Mouse (Mus musculus): ENCODE measurements around the gene 4930451I11Rik.

4930451I11Rik gene

DNA sequence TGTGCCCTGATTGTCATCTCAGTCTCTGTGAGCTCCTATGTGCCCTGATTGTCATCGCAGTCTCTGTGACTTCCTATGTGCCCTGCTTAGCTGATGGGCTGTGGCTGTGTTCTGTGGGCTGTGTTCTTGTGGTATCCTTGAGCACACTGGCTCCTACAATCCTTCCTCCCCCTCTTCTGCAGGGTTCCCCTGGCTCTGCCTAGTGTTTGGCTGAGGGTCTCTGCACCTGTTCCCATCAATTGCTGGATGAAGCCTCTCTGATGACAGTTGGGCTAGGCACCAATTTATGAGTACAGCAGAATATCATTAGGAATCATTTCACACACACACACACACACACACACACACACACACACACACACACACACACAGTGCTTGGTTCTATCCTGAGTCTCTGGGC is 1.9 kb upstream of the 4930451I11Rik start:
- no peak for DNase-seq (ENCODE audit: low spot score)

DNA sequence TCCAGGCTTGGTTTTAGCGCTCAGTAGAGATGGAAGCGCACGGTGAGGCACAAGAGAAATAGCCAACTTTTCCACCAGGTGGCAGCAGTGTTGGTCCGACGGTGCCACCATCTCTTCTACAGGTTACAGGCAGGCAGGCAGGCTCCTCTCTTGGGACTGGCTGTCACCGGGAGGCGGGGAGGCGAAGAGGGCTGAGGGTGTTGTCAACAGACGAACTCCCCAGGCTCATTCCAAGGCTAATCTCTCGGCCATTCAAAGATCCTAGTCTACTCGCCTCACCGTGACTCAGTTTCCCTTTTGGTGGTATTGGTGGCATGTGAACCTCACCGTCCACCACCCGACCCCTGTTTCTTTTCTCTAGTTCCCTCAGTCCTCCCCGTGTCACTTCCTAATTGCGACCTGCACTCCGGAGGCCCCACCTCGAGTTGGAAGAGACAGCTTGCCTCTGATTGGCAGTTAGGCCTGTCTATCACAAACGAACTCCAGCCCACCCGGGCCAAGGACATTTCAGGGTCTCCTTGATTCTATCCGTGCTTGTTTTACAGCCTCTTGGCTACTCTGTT is 678 bp upstream of the 4930451I11Rik start:
- peak; percentile 83 for DNase-seq (ENCODE audit: low spot score)

DNA sequence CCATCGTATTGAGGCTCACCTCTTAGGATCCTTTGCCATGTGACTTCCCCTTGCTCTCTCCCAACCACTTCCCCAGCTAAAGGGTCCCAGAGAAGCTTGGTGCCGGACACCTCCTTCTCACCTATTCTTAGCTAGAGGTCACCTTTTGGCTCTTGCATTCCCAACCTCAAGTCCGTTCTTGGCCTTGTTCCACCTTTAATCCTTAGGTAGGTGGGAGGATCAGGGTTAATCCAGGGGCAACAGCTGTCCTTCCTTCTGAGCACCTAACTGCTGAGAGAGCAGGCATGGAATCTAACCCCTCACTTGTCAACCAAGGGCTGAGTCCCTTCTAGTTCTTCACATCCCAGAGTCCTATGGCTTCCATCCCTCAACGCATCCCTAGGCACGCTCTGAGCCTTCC is 5.5 kb downstream of the 4930451I11Rik start:
- DNase-seq (ENCODE audit: low spot score) = no peak

DNA sequence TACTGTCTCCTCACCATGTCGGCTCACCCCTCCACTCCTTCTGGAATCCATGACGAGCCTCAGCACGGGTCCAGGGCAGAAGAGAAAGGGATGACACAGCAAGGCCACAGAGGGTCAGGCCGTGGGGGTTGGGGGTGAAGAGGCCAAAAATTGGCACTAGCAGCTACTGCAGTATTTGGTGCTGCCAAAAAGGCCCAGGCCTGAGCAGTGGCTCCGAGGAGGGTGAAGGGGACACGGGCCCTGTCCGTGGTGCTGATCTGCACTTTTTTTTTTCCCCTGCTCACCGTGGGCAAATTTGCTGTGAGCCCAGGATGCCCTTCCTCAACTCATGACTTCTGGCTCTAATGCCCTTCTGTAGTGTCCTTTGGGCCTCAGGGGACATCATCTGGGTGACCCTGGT is 6.0 kb downstream of the 4930451I11Rik start:
- no peak for DNase-seq (ENCODE audit: low spot score)

DNA sequence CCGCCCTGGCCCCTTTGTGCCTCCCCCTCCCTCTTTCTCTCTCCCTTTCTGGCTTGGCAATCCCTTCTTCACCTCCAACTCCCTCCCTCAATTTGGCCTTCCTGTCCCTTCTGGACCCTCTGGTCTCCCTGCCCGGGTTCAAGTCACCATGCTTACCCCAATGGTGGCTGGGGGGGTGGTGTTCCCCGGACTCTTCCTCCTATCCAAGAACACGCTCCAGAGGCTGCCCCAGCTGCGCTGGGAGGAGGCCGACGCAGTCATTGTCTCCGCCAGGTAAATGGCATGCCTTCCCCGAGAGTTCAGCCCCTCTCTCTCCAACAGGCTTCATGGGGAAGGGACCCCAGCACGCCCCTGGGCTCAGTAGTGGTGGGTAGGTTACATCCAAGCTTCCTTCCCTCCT is 7.5 kb downstream of the 4930451I11Rik start:
- no peak for DNase-seq (ENCODE audit: low spot score)

DNA sequence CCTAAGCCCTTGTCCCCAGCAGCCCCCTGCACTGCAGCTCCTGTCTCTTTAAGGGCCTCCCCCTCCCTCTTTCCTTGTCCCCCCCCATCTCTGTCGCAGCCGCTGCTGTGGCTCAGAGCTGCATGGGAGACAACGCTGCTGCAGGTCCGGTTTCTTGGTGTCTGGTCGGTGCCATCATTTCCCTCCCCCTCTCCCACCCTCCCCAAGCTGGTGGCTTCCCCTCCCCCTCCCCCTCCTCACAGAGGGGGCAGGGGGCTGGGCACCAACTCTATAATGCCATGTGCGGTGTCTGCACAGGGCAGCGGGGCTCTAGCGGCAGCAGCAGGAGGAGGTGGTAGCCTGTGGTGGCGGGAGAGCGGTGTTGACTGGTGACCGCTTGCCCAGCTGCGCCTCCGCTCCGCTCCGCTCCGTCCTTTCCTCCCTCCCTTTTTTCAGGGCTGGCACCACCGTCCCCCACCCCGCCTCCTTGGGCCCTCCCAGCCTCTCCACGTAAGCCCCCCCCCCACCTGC is 8.2 kb downstream of the 4930451I11Rik start:
- no peak for DNase-seq (ENCODE audit: low spot score)

DNA sequence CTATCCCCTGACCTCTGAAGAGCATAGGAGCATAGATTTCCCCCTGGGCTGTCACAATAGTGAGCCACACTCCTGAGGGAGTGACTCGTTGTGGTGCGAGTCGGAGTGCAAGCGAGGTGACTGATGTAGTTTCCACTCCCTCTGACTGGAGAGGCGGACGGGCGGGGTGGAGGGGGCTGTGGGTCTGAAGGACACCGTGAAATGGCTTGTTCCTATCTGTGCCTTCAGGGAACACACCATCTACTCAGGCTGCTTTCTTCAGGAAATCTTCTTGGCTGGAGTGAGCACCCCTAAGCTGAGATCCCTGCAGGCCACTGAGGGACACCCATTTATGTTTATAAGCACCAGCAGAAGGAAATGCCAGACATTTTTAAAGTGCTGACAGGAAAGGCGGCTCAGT is 8.7 kb downstream of the 4930451I11Rik start:
- DNase-seq (ENCODE audit: low spot score) = no peak

DNA sequence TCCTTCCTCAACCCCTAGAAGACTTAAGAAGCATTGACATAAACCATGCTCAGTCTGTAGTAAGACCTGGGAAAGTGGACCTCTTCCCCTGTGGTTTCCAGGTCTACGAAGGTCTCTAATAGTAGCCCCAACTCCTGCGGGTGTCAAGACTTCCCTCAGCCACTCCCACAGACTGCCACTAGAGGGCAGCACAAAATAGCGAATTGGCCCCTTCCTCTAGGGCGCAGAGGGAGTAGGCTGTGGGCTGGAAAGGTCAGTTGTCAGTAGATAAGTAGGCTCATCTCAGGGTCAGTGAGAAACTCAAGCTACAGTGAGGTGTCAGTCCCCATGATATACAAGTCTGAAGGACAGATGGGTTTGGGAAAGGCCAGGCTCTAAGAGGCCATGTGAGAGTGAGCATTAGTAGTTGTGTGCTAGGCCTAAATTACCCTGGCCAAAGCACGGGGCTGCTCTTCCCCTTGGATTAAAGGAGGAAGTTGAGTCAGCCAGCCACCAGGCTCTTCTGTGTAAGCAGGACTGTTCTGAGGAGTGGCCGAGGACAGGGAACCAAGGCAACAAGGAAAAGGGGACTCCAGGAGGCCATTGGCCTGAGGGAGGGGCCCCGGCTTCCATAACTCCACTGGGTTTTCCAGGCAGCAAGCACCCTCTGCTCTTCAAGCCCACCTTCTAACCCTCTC is 9.5 kb downstream of the 4930451I11Rik start:
- DNase-seq (ENCODE audit: low spot score) = peak; percentile 82

DNA sequence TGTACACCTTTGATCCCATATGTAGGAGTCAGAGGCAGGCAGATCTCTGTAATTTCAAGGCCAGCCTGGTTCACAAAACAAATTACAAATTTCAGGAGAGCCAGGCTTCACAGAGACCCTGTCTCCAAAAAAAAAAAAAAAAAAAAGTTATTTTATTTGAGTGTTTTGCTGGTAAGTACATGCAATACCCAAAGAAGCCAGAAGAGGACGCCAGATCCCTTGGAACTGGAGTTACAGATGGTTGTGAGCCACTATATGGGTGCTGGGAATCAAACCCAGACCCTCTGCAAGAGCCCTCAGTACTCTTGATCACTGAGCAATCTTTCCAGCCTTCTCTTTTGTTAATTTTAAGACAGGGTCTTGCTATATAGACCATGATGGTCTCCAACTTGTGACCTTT is 12.6 kb downstream of the 4930451I11Rik start:
- no peak for DNase-seq (ENCODE audit: low spot score)

DNA sequence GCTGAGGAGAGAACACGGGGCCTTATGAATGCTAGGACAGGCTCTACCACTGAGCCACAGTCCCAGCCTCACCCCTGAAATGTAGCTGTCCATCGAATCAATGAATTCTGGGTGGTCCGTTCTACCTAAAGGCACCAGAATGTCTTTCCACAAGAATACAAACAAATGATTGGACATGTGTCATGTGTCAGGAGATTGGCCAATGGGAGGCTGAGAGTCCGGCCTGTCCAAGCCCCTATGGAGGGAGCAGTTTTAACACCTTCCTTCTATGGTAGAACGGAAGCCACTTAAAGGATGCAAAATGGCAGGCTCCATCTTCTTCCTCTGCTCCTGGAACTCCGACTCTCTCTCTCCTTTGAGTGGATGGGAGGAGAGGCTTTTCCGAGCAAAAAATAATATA is 13.8 kb downstream of the 4930451I11Rik start:
- no peak for DNase-seq (ENCODE audit: low spot score)

DNA sequence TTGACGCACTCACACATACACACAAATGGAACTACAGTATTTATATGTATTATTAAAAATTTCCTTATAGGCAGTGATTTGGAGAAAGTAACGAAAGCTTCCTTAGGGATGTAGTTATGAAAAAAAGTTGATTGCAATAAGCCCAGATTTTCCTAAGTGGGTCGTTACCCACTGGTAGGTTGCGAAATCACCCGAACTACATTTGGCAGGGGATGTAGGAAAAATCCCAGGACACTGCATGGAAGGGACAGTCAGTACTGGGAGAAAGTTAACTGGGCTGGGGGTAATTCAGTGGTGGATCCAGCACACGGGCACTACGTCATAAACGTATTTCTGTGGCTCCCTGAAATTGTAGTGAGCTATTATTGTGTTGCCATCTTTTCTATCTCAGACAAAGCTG is 14.9 kb downstream of the 4930451I11Rik start:
- no peak for DNase-seq (ENCODE audit: low spot score)

DNA sequence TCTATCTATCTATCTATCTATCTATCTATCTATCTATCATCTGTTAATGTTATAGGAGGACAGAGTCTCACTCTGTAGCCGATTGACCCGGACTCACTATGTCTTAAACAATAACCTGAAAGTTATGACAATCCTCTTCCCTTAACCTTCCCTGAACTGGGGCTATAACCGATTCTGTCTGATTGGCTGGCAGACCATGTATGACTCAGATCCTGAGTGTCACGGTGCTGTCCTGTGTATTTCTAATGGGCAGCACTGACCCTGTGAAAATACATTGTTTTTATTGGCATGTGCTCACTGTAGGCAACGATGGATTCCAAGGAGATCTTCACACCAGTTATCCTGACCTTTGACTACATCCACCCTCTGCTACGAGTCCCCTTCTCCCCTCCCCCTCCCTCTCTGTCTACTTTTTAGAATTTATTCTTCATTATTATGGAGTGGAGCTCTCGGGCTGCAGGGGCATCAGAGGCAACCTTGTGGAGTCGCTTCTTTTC is 15.7 kb downstream of the 4930451I11Rik start:
- no peak for DNase-seq (ENCODE audit: low spot score)

DNA sequence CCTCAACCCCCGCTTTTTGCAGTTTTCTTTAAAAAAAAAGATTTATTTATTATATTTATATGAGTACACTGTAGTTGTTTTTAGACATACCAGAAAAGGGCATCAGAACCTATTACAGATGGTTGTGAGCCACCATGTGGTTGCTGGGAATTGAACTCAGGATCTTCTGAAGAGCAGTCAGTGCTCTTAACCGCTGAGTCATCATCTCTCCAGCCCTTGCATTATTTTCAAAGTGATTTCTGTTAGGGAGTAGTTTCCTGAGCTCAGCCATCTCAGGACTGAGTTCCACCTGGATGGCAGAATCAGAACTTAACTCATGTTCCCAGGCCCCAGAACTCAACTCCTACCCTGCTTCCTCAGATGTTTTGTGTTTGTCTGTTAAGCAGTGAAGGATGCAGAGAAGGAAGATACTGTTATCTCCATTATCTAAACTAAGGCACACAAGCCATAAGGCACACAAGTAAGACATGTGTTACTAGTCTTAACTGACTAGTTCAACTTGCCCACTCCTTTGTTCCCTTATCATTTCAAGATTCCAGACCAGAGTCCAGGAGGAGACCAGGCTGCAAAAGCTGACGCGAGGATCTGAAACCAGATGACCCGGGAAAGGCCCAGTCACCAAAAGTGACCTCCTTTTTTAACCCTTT is 21.6 kb downstream of the 4930451I11Rik start:
- no peak for DNase-seq (ENCODE audit: low spot score)

DNA sequence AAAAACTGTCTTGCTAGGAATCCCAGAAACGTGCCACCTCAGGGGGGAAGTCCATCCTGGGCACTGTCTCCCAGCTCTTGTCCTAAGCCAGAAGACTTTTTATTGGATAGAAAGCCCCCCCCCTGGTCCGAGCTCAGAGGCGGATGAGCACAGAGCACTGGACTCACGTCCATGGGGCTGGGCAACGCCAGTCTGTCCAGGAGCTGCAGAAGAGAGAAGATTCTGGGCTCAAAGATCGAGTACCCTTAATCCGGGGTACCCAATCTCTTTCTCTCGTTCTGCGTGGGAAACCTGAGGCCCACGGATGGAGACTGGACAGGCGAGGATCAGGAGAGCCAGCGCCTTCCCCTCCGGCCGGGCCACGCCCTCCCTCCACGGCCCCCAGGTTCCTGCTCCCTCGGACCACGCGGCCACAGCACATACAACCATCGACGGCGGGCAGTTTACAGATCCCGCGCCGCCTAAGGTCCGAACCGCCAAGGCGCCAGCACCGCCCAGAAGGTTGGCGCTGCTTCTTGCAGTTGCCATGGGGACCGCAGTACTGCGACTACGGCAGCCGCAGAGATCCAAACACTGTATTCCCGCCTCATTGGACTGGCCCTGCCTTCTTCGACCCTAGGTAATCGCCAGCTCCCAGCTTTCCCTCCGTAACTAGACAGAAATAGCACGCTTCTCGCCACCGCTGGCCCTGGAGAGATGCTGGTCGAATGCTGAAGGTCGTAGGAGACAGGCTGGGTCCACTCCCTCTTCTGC is 22.6 kb downstream of the 4930451I11Rik start:
- peak; percentile 88 for DNase-seq (ENCODE audit: low spot score)

DNA sequence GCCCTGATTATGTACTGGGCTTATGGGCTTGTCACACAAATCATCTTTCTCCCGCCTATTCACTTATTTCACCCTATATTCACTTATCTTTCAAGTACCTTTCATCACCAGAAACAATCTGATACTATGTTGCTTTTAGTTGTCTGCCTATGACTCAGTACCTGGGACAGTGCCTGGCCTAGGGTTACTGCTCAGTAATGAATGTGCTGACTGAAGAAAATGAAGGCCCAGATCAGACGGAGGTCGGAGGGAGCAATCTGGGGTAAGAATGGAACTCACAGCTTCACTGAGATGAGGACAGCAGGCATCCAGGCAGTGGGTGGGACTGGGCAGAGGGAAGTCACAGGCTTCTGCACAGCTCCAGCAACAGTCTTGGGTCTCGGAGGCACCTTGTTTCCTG is 24.0 kb downstream of the 4930451I11Rik start:
- no peak for DNase-seq (ENCODE audit: low spot score)

DNA sequence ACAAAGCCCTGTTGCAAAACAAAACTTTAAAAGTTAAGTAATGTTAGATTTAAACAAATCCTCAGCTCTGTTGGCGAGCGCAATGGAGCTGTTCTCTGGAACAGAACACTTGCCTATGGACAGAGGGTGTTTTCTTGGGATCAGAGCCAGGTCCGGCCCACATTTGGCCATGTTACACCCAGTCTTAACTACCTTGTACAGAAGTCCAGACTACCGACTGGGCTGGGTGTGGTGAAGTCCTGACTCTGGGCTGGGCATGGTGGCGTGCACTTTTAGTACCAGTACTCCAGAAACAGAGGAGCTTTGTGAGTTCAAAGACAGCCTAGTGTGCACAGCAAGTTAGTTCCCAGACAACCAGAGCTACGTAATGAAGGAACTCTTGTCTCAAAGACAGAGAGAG is 24.5 kb downstream of the 4930451I11Rik start:
- DNase-seq (ENCODE audit: low spot score) = no peak

DNA sequence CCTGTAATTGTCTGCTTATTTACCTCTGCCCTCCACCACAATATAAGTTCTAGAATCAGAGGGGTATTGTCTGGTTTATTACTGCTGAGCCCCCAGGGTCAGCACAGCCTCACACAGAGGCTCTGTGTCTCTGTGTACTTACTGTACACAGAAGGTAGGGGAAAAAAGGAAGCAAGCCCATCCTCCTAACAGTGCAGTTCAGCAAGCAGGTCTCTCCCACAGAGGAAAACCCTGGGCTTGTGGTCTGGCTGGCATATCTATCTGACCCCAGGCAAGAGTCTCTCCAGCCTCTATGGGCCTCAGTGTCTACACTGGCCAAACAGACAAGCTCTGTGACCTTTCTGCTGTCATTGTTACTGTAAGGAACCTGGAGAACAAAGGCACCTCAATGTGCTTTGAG is 27.7 kb downstream of the 4930451I11Rik start:
- no peak for DNase-seq (ENCODE audit: low spot score)

DNA sequence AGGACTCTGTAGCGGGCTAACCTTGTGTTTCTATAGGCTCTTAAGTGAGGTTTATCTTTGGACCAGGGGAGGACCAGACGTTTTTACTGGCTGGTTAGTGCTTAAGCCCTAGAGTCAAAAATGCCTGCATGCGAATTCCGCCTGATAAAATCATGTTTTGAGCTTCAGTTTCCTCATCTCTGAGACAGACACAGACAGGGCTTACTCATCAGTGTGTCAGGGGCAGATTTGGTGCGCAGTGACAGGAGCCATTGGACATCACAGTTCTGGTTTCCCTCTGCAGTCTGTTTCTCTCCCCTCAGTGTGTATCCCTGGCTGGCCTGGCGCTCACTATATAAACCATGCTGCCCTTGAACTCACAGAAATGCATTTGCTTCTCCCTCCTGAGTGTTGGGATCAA is 28.3 kb downstream of the 4930451I11Rik start:
- DNase-seq (ENCODE audit: low spot score) = no peak

DNA sequence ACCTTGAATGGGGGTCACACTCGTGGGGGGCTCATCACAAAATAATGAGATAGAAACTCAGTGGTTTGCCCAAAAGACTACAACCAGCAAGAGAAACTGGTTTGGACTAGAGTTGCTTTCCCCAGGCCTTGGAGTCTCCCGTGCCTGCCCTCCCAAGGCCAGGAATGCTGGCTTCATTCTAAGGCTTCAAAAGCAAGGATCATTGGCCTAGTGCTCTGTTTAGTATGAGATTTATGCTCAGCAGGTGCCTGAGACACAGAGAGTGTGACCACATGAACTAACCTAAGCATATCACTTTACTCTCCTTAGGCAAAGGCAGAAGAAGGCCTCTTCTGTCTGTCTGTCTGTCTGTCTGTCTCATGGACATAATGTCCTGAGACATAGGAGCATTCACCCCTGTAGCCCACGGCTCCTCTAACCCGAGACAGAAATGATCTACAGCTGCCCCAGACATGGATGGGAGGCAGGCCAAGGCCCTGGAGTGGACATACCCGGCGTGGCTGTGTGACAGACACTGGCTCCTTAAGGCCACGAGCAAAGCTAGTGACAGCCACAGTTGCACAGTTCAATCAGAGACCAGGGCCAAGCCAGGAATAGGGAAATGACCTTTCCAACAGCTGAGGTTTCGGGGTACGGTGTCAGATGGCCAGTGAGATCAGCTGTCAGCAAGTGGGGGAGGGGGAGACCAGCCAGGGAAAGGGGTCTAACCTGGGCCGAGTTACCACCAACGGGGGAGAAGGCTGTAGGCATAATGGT is 29.1 kb downstream of the 4930451I11Rik start:
- no peak for DNase-seq (ENCODE audit: low spot score)

DNA sequence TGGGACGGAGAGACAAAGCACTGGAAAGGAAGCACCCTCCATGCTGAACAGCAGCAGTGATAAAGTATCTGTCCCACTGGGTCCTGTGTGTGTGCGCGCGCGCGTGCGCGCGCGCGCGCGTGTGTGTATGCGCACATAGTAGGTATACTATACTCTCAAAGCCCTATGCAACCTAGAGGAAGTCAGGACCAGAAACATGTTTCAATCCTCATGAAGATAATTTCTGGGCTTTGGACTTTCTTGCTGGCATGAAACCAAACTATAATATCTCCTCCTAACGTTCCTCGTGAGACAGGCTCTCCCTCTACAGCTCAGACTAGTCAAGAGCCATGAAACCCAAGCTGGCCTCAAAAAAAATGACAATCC is 30.4 kb downstream of the 4930451I11Rik start:
- no peak for DNase-seq (ENCODE audit: low spot score)

DNA sequence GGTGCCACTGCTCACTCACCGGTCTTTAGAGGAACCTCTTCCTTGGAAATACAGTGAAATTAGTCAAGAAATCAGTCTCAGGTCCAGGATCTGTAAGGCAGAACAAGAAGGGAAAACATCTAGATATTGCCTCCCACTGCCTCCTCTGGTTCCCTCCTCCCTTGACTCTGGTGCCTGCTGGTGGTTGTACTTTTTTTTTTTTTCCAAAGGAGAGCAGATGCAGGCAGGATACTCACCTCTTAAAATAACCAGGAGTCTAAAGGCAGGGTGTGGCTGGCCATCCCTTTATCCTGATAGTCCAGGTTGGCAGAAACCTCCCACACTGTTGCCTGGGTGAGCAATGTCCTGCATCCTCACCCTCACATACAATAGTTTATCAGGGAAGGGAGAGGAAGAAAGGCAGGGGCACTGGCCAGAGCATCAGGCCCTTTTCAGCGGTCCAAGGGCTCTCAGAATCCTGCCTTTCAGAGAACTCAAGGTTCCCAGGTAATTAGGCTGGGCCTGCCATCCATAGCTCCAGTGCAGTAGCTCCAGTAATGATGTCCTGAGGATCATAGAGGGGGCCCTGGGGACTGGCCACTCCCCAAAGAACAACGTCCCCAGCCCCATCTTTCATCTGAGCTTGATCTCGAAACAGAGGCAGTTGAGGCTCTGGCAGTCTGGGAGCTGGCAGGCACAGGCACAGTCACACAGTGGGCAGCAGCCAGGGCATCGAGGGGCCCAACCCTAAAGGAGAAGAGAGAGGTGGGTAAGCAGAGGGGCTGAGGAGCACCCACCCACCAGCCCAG is 31.0 kb downstream of the 4930451I11Rik start:
- no peak for DNase-seq (ENCODE audit: low spot score)

Data from layer of hippocampus, adult 11-12 months (tissue).